Mouse (Mus musculus): ENCODE measurements around the gene Slc6a9.
A peak's percentile ranks its signal among the peaks of the same experiment; 100 is the strongest.

Gene Slc6a9

GRCm38 (mm10) chr4:117841566-117841965 lies 7.3 kb downstream of the Slc6a9 start:
- no peak for DNase-seq

GRCm38 (mm10) chr4:117843101-117843500 lies 8.8 kb downstream of the Slc6a9 start:
- DNase-seq = peak; percentile 68 to 80

DNA sequence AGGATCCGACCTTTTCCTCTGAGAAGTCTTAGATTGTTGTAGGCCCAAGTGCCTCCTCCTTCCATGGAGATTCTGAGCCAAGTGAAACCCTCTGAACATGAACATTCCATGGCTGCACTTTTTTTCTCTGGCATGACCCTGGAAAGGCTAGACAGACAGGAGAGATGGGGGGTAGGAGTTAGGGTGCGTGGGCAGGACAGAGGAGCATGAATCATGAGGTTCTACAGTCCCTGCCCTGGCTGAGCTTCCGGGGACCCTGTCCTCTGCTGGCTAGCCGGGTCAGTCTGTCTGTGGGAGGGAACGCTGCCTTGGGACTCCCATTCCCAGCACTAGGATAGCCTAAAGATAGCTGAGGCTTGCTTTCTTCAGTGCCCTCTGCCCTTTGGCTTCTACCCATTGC lies 10.2 kb downstream of the Slc6a9 start:
- no peak for DNase-seq

- peak; percentile 63 to 76 for DNase-seq
These were observed 11.0 kb downstream of the Slc6a9 start for GRCm38 (mm10) chr4:117845316-117845715.

GRCm38 (mm10) chr4:117846261-117846660 lies 12.0 kb downstream of the Slc6a9 start:
- no peak for DNase-seq

- DNase-seq = peak; percentile 82 to 91
These were observed 12.7 kb downstream of the Slc6a9 start for GRCm38 (mm10) chr4:117847011-117847410.

DNA sequence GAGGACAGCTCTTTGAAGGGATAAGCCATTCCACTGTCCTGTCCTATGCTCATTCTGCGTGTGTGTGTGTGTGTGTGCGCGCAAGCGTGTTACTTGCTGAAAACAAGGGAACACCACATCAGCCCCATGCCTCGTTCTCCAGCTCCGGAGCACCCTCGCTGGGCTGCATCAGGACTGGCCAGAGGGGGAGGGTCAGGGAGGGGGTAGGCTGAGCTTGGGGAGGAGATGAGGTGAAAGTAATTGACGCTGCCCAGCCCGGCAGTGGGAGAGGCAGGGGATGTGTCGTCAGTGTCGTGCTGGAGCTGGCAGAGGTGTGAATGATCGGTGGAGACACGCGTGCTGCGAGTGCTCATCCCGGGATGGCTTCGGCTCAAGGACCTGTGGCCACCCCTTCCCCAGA lies 14.8 kb downstream of the Slc6a9 start:
- DNase-seq = peak in 1 of 2 experiments; percentile 55

- peak in 1 of 2 experiments; percentile 45 for DNase-seq
These were observed 15.2 kb downstream of the Slc6a9 start for GRCm38 (mm10) chr4:117849506-117849905.

GRCm38 (mm10) chr4:117850176-117850575 lies 15.9 kb downstream of the Slc6a9 start:
- peak; percentile 82 to 87 for DNase-seq

- no peak for DNase-seq
These were observed 16.6 kb downstream of the Slc6a9 start for GRCm38 (mm10) chr4:117850871-117851270.

GRCm38 (mm10) chr4:117852152-117852868 lies 18.0 kb downstream of the Slc6a9 start:
- no peak for DNase-seq

DNA sequence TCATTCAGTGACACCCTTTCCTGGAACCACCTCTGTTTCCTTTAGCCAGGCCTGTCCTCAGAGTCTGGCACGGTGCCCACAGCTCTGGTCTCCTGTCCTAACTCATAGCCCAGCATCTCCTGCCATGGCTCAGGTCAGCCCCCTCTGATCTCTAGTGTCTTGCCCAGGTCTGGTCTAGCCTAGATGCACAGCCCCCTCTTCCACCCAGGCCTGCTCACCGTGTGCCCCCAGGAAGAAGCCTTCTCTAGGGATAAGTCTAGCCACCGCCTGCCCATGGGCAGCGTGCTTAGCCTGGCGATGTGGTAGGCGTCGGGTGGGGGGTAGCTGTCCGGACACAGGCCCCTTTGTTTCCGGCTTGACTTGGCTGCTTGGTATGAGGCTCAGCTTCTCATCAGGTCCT lies 20.8 kb downstream of the Slc6a9 start:
- DNase-seq = peak; percentile 65 to 69

GRCm38 (mm10) chr4:117858794-117859193 lies 24.5 kb downstream of the Slc6a9 start:
- DNase-seq = peak; percentile 82 to 88

- DNase-seq = no peak
These were observed 26.3 kb downstream of the Slc6a9 start for GRCm38 (mm10) chr4:117860570-117860969.

DNA sequence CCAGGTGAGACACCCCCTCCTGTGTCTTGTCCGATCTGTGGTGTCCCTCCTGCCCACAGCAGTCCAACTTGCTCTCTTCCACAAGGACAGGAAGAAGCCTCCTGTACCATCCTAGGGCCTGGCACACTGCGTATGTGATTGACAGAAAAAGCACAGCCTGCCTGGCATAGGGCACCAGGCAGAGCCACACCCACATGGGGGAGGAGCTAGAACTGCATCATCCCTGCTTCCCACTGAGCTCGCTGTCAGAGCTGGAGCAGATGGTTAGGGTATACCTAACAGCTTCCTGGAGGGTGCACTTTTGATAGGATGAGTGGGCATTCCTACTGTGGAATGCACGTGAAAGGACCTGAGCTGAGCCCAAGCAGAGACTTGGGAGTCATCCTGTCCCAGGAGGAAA lies 28.5 kb downstream of the Slc6a9 start:
- peak; percentile 62 to 69 for DNase-seq

- DNase-seq = peak; percentile 63 to 74
These were observed 31.8 kb downstream of the Slc6a9 start for GRCm38 (mm10) chr4:117866083-117866482.

- no peak for DNase-seq
These were observed 32.7 kb downstream of the Slc6a9 start for GRCm38 (mm10) chr4:117867000-117867399.

GRCm38 (mm10) chr4:117867823-117868222 lies 33.5 kb downstream of the Slc6a9 start:
- peak; percentile 83 to 85 for DNase-seq

- no peak for DNase-seq
These were observed 35.0 kb downstream of the Slc6a9 start for GRCm38 (mm10) chr4:117869317-117869716.

DNA sequence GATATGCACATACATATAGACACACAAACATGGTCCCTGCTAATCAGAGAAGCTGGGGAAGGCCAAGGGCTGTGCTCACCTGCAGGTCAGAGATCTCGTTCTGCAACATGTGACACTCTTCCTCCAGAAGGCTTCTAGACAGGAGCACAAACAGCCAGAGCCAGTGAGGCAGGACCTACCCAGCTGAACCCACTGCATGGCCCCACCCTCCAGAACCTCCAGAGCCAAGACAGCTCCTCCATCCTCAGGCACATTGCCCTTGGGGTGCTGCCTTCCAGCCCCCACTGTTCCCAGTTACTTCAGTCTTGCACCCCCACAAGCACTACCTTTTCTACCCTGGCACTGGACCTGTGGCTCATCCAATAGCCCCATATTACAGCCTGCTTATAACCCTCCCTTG lies 36.1 kb downstream of the Slc6a9 start:
- no peak for DNase-seq

DNA sequence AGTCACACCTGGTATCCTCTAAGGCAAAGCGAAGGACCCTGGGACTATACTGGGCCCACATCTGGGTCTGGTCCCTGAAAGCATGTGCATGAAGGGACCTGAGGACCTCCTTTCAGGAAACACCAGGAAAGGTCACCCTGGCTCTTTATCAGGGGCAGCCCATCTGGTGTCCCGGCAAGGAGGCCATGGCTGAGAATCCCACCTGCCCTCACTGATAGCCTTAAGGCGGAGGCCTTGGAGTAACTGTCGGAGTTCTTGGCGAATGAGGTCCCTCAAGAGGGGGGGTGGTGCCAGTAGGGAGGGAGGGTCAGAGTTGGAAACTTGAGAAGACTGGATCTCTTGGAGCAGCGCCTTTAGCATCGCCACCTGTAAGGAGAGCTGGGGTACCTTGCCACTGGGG lies 37.5 kb downstream of the Slc6a9 start:
- no peak for DNase-seq

DNA sequence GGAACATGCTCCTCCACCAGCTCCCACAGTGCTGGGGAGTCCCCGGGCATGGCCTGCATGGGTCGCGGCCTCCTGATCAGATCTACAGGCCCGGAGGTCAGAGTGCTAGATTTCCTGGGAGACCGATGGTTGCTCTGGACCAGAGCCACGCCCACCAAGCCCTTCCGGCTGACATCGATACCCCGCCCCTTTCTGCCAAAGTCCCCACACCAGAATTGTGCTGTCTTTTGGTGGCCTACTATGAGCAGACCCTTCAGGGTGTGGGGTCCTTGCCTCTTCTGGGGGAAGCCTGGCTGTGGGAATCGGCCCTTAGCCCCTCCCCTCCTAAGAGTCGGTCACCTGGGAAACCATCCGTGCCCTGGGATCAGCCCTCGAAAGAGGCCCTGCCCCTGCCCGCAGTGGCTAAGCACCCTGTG lies 38.2 kb downstream of the Slc6a9 start, which contains the start of gene Ccdc24:
Ccdc24 (minus strand) TSS at position 87 of the 416 bp plus-strand sequence.
- no peak for DNase-seq

GRCm38 (mm10) chr4:117873615-117874014 lies 39.3 kb downstream of the Slc6a9 start:
- DNase-seq = no peak

DNA sequence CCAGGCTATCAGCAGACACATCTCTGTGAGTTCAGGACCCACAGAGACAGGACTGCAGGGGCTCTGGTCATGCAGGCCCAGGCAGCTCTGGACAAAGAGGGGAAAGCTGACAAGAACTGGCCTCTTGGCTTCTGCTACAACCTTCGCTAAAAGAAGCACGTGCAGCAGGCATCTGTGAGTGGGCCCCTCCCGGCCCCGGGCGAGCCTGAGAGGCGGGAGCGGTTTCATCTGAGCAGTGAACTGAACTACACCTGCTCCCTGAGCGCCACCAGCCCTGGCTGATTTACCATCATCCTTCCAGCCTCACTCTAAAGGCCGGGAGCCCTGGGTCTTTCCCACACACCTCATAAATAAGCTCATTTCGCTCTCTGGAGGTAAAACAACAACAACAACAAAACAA lies 44.0 kb downstream of the Slc6a9 start:
- DNase-seq = no peak

DNA sequence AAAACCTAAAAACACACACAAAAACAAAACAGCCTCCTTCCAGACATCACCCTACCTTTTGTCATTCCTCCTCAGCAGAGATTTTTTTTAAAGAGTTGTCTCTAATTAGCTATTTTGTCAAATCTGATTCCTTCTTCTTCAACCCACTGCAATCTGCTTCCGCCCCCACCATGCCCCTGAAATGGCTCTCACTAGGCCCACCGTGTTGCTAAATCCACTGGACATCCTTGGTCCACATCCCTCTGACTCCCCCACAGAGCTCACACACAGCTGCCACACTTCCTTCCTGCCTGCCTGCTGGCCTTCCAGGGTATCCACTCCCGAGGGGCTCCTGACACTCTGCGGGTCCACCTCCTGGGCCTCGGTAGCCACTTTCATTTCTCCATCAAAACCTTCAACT lies 44.4 kb downstream of the Slc6a9 start:
- DNase-seq = no peak
